Mouse (Mus musculus): ENCODE measurements at regions not wholly inside any gene's neighbourhood (a gene's known extent, or its start where the extent isn't known, plus 50 kb on each side); places are given as distances from the start of the nearest gene placed in this dataset.

DNA sequence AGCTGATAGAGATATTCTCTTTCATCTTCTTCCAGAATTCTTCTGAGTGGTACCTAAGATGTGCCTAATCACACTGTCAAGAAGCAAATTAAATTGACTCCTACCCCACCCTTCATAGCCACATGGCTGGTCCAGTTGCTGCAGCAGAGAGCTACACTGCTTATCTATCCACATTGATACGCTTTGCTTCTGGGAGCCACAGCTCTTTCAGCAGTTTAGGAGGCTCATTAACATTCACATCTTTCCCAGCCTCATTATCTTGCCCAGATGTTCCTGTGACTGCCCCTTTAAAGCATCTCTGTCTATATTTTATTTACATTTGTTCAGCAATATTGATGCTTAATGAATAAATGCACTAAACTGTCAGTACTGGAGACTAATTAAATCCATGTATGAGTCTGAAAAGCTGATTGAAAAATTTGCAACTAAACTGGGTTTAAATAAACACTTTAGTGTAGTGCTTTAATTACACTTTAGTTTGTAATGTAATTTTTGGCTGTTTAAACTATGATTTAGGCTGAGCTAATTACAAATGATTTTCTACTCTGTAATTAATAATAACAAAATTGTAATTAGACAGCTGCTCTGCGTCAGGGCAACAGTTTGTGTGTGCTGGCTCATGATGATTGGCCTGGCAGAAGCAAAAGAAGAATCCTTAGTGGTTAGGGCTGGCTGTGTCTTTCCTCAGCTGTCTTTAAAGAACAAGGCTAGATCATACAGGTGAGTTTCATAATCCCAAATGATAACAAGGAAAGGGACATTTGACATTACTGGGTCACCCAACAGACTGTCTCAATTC is 632.5 kb upstream of the Tle4 start:
- no peak for DNase-seq (ENCODE audit: low spot score)

DNA sequence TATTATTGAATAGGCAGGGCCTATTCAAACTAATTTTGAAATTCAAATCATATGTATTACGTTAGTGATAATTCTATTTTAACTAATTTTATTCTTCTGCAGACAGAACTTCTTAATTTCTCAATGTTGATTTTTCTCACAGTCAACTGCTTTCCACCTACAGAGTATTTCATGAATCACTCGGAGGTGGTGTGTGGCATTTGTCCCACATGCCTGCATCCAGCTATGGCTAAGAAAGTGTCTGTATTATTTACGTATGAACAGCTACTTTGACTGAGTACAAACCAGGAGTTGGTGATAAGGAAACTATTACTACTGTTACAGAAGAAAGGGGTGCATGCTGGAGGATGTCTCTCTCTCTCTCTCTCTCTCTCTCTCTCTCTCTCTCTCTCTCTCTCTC is 619.5 kb upstream of the Tle4 start:
- no peak for DNase-seq (ENCODE audit: low spot score)

DNA sequence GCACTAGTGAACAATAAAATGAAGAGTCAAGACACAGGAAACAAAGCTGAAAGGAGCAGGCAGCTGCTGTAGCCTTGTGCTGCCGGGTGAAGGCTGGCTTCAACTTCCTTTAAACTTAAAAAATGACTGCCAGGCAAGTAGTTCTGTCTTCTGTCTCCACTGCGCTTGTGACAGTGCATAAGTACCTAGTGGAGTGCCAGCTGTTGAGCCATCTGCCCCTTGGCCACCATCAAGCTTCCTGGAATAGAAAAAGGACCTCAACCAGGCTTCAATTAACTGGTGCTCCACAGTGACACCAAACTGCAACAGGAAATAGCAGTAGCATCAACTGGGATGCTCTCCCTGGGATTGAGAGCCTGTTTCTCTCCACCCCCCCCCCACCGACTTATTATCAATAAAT is 616.8 kb upstream of the Tle4 start:
- no peak for DNase-seq (ENCODE audit: low spot score)

DNA sequence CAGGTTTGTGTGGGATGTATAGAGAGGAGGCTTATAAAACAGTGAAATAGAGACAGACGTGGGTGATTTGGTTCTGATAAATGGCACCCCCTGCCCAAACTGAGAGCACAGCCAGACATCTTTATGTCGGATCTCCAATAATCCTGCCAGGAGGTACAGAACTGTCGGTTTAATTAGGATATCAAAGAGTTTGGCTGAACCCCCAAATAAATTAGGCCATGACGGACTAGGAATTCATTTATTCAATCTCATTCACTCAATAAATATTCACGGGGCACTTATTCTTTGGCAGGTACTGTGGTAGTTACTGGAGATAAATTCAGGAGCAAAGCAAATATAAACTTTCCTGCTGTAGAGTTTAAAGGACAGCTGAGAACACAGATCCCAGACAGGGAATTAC is 615.0 kb upstream of the Tle4 start:
- DNase-seq (ENCODE audit: low spot score), result no peak

DNA sequence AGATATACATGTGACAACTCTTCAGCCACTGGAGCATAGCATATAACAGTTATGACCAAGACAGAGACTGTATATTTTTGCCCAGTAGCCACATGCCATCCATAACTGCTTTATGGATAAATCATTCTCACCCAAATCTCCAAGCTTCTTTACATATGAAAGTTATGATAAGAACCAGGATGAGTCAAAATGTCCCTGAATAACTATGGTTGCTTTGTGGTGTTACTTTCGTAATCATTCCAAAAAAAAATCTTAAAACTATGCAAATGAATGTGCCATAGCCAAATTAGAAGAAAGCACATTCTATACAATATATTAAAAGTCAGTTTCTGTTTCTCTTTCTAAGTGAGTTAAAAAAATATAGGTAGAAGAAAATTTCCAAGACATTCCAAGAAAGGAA is 605.2 kb upstream of the Tle4 start:
- DNase-seq (ENCODE audit: low spot score), result no peak

DNA sequence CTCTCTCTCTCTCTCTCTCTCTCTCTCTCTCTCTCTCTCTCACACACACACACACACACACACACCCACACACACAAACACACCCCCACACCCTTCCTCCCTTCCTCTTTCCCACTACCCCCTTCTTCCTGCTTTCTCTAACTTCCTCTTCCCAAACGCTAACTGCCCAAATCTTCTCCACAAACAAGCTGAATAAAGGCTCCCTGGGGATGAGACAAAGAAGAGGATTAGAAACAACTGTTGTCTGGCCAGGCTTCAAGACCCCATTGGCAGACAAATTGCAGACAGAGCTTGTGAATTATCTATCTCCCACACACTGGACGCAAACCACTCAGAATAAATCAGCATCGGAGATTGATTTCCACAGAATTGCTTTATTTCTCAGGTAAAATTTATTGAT is 603.4 kb upstream of the Tle4 start:
- no peak for DNase-seq (ENCODE audit: low spot score)

DNA sequence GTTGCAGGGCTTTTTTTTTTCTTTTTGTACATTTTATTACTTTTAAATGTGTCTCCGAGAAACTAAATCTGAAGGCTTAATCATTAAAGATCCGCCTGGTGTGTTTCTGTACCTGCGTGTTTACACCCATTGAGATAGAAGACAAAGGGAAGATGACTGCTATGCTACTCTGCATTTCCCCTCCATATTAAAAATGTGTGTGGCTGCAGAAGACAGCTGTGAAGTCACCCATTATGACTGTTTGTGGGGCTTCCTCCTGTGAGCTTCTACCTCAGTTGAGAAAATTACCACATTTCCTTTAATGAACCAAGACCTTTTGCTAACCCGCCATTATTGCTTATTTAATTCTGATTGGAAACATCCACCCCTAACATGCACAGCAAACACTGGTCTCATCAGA is 602.9 kb upstream of the Tle4 start:
- no peak for DNase-seq (ENCODE audit: low spot score)

DNA sequence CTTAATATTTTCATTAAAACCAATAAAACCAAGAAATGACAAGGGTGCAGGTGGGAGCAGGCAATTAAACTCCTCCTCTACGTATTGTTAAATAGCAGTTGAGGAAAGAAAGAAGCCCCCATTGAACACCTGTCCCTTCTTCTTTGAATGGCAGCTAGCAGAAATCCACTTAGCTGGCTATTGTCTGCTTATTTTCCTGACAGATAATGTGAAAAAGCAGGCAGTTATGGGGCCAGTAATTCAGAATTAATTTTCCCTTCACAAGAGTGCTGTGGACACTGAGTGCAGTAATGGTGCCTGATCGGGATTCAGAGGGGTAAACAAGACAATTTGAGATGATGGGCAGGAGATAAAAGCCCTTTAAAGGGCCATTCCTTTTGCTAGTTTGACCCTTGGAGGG is 602.5 kb upstream of the Tle4 start:
- no peak for DNase-seq (ENCODE audit: low spot score)

DNA sequence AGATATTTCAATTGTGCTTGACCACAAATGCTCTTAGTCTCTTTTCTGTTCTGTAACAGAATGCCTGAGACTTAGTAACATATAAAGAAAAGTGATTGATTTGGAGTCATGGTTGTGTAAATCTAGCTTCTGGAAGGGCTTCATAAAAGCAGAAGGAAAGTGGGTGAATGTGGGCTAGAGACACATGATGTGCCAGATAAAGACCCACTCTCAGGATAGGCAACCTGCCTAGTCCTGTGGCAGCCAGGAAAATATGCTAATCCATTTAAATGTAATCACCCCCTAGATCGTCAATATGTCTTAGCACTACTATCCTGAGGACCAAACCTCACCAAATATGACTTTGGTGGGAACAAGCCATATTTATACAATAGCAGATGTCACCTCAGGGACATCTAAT is 601.8 kb upstream of the Tle4 start:
- DNase-seq (ENCODE audit: low spot score), result peak; percentile 37

DNA sequence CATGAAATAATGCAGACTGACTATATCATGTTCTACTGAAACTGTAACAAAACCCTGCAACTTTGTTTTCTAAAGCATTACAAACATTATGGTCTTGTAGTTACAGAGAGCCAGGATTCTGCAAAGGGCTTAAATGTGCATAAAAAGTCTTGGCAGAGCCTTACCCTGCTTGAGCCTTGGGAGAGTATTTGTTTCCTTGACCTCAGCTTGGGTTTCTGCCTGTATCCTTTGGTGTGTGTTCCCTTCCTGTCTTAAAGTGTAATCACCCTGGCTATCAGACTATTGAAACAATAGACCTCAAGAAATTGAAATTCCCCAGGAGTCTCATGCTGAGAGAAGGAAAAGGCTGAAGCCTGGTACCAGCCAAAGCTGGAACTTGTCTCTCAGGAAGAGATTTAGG is 577.4 kb upstream of the Tle4 start:
- no peak for DNase-seq (ENCODE audit: low spot score)

DNA sequence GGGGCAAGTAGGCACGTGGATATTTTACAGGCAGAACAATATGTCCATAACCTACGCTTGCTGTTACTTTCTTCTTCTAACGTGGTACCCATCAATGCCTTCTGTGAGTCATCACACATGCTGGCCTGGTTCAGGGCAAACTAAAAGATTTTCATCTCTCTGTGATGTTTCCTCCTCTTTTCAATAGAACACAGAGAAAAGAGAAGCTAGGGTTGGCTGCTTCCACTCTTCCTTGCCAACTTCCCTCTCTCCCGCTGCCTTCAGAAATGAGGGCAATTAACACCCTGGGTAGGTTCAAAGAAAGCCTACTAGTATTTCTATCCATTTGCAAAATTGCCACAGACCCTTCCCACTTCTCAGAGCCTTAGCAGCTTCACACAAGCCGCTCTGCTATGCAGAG is 575.5 kb upstream of the Tle4 start:
- DNase-seq (ENCODE audit: low spot score), result peak; percentile 4

DNA sequence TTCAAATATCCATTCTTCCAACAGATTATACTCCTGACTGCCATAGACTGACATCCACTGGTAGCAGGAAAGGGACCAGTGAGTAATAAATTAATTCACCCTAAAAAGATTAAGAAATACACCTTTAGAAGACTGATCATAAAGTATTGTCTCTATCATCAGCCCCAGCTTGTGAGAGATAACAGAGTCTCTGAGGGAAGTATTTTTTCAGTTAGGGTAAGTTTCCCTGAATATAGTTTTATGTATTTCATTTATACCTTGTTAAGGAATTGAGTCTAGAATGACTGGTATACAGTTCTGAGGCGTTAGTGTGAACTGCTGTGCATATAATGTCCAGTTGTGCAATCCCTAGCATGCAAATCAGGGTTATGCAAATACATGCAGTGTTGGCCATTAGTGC is 569.3 kb upstream of the Tle4 start:
- DNase-seq (ENCODE audit: low spot score), result no peak

DNA sequence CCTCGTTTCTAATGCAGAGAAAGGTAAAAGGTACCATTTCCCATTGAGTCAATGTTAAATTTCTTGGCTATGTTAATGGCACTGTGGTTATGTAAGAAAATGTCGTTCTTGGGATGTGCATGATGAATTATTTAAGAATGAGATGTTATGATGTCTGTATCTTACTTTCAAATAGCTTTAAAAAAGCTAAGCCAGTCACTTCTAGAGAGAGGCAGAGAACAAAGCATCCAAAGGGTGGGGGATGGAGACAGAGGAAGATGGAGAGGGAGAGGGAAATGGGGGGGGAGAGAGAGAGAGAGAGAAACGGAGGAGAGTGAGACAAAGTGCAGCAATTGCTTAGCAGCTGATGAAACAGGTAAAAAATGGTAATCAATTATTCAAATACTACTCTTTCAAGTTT is 562.8 kb upstream of the Tle4 start:
- no peak for DNase-seq (ENCODE audit: low spot score)

DNA sequence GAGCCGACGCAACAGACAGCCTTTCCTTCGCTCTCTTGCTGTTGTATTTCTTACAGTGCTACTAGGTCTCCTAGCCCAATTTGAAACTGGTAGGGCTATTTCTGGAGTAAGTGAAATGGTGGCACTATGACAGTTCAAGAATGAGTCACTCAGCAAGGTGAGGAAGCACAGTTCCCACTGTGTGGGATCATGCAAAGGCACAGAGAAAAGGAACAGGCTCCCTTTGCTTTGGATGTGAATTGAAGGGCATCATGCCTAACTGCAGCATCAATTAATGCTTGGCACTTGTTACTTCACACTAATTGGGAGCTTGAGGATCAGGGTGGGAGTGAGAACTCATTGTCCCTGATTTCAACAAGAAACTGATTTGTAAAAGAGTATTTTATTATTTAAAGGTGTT is 560.8 kb upstream of the Tle4 start:
- DNase-seq (ENCODE audit: low spot score), result no peak

DNA sequence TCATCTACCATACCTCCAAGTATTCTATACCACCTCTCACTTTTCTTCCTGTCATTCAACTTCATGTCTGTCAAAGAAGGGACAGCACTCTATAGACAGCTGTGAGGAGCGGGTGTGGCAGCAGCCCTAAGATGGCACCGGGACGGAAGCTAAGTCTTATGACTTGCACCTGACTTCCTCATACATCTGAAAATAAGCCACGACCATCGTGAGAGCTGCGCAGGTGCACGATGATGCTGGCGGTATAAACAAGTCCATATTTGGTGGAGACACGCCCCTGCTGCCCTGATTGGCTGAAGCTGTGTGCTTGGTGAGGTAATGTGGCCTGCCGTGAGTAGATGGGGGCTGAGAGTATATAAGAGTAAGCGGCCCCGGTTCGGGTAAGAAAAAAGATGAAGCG is 560.3 kb upstream of the Tle4 start:
- no peak for DNase-seq (ENCODE audit: low spot score)

DNA sequence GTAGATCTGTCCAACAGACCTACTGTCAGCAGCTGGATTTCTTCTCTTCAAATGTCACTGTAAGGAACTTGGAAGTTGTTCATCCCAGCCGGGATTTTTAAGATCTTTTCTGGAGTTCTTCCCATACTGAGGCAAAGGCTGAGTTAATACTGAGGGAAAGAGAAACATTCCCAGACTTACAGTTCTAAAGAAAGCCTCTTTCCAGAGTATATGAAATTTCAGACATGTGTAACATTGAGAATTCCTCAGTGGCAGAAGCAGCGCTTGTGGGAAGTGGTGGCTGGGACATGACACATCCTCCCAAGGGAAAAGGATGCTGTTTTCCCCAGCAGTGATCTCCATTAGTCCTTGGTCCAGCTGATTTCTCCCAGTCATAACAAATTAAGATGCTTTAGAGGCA is 556.8 kb upstream of the Tle4 start:
- no peak for DNase-seq (ENCODE audit: low spot score)

DNA sequence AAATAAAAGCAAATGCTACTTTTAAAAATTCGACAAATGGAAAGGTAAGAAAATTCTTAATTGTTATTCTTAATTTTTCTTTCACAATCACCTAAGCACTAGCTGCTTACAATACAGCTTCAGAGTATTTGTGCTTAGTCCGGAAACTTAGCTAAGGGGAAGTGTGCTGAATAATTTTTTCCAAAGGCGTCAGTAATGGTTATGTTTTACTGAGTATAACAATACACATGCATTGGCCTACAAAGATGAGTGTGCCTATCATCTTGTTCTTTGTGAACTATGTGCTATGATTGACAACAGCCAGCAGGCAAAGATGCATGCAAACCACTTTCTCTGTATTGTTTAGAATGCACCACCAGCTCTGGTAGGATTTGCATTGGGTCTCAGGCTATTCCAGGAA is 548.5 kb upstream of the Tle4 start:
- DNase-seq (ENCODE audit: low spot score), result no peak

DNA sequence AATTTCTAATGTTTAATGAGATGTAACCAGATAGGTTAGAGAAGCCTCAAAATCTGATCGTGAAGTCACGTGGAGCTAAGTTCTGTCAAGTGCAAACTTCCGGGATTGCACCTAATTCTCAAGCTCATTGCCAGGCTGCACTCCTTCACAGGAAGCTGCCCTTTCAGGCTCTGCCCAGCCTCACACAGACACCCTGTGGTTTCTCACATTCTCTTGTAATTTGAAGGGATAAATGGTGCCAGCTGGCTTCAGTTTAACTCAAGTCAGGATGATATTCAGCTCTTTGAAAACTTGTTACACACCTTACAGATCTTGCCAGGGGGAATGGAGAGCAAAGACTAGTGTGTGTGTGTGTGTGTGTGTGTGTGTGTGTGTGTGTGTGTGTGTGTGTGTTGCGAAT is 529.3 kb upstream of the Tle4 start:
- no peak for DNase-seq (ENCODE audit: low spot score)

DNA sequence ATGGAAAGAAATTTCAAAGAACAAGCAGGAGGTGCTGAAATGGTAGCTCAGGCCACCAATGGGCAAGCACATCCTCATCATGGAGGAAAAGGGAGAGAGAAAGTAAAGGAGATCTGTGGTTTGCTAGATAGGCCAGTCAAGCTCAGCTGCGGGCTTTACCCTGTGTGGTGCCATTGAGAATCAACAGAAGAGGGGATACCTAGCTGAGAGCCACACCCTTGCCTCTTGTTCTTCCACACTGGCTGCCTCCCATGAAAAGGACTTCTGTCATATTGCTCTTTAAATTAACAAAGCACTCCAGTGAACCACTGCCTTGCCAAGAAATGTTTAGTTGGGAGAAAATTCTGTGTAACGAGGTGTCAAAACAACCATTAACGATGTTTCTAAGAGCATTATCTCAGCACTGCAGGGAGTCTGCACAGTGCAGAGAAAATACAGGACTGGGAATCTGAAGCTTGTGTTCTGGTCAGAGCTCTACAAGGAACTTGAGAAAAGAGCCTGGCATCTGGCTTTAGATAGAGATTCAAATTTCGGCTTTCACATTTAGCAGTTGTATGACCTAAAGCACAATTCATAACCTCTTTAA is 510.7 kb upstream of the Tle4 start:
- DNase-seq (ENCODE audit: low spot score), result no peak

DNA sequence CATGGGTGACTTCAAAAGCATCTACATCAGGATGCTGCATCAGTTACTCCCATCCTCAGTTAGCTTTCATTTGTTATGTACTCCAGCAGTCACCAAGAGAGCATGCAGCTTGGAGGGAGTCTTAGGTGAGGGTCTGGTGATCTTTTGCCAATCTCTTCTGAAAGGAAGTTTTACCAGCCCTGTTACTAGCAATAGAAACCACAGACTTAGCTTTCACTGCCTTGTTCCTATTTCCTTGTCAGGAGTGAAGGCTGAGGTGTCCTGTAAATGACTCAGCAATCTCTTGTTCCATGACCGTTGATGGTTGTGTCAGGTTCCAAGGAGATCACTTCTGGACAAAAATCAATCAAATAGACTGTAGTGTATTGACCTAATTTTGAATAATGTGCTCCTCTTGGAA is 497.2 kb upstream of the Tle4 start:
- DNase-seq (ENCODE audit: low spot score), result no peak

DNA sequence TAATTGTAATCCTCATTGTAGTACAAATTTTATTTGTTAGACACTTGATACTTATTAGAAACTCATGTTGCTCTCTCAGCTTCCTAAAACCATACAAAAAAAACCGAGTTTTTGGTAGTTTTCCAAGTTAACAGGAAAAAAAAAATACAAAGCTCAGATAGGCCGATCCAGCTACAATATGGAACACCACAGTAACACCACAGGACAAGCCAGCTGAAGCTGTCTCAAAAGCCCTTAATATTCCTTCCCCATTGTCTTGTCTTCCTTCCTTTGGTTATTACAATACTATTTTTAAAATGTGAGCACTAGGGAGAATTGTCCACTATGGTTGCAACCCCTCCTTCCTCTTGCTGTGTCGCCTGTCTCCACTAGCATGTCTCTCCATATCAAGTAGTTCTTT is 495.7 kb upstream of the Tle4 start:
- no peak for DNase-seq (ENCODE audit: low spot score)

DNA sequence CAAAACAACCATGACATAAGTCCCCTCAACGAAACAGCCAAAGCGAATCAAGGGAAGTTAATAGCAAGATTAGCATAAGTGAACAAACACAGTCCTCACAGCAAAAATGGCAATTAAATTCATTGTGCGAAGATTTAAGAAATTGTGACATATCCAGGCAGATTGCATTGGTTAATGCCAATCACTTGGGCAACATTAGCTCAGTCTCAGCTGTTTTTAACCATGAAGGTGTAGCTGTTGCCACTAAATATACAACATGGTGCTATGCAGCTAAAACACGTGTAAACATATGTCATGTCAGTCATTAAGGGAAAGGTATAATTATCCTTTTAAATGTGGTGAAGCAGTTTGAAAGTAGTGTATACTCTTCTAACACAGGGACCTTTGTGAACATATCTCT is 482.8 kb upstream of the Tle4 start:
- DNase-seq (ENCODE audit: low spot score), result no peak

DNA sequence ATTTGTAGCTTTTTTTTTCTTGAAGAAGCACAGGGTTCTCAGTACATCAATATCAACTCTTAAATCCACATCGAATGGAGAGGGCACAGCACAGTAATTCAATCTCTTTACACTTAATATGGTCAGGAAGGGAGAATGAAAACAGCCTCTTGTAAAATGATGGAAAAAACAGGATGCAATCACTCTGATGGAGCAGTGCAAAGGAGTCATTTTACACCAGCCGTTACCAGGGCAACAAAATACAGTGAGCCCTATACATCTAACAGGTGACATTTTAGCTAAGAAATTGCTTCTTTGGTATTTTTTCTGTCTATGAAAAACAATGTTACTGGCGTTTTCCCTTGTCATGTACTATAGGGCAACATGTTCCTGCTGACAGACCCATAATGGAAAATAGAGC is 459.9 kb upstream of the Tle4 start:
- DNase-seq (ENCODE audit: low spot score), result no peak

DNA sequence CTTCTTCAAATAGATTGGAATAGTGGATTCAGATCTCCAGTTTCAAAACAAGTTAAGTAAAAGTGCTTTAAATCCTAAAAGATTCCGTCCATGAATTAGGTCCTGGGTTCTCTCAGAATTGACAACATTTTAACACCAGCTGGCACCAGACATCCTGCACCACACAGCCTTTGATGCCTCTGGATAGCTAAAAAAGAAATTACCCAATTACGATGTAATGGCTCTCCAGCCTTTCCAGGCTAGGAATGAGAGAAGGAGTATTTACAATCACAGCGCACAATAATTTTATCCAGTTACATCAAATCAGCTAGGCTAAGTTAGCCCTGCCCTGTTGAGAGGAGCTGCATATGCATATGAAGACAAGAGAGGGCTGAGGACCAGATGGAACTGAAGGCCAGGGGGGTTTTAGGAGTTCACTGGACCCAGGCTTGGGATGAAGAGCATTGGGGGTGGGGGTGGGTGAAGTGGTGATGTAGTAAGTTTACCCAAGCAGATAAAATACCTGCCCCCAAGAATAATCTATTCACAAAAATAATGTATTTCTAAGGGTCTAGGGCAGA is 455.8 kb upstream of the Tle4 start:
- no peak for DNase-seq (ENCODE audit: low spot score)

All from layer of hippocampus, adult 9-10 months (tissue).